Mouse (Mus musculus): ENCODE data around the gene Cntrl.

The Cntrl gene

DNA sequence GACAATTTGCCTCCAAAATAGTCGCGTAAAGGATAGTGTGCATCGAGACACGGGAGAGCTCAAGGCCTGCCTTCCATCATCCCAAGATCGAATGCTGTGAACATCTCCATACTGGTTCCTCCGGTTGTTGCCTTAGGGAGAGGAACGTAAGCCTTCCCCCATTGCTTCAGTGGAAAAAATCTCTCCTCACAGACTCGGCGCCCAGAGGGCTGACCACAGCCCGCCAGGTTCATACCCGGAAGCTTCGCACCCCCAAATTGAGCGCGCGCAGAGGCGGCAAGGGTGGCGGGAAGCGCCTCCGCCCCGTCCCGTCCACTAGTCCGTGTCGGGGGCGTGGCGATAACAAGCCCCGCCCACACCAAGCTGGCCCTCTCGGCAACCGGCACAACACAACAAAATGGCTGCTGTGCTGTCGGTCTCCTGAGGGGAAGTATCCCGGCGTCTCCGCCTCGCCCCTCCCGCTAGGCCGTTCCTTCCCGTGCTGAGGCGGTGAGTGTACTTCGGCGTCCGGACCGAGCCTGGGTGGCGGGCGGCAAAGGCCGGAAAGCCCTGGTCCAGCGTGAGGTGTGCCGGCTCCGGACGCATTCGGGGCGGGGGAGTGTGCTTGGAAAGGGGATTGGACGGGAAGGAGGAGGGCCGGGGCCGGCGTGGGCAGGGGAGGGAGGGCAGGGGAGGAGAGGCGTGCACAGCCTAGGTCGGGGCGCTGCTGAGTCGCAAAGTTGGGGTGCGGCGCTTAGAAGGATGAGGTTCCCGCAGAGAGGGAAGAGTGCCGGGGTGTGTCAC, at the start of gene Cntrl:
Cntrl (plus strand) TSS at position 352 of the 783 bp plus-strand sequence.
- DNase-seq, result peak; percentile 96

DNA sequence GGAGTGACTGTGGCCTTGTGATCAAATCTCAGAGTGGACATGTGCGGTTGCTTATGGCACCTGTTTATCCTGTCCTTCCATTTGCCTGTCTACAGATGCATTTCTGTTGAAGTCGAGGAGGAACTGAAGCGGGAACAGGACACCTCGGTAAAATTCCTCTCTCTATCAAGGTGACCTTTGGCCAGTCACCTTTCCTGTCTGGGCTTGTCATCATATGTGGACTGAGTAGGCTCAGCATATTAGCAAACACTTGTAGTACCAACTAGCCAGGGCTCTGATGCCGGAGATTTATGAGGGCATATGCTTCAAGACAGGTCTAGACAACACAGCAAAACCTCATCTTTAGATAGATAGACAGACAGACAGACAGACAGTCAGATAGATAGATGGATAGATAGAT, 49.0 kb upstream of the Cntrl start:
- DNase-seq, result no peak

DNA sequence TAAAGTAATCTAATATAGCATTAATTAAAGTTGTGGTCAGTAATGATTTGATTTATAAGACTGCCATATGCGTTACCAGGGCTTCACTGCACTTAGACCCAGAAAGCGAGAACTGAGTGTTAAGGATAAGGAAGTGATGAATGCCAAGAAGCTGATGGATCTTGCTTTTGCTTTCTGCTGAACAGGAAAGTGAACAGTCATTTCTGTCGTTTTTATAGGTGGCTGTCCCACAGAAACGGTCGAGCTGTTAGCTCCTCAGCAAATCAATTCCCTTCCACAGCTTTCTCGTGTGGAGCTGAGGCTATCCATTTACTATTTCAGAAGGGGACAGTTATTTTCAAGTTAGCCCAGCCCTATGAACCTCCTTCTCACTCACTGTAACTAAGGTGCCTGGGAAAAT, 48.4 kb upstream of the Cntrl start:
- no peak for DNase-seq

DNA sequence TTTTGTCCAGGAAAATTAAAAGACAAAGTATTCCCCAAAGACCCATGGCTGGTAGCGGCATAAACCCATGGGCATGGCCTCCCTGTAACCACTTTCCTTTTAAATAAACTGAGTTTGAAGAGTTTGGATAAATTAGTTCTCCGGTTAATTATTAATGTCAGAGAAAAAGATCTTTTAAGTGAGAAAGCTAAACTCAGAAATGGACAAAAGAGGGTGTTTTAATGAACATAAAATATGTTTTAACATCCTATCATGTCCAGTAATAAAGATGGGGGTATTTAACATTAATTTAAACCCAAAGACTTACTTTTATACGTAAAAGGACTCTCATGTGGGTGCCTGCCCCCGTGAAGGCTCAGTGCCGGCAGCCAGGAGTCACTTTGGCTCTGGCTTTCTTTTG, 48.0 kb upstream of the Cntrl start, which contains the start of gene Hc:
Hc (minus strand) TSS at position 101 of the 400 bp plus-strand sequence.
- no peak for DNase-seq

DNA sequence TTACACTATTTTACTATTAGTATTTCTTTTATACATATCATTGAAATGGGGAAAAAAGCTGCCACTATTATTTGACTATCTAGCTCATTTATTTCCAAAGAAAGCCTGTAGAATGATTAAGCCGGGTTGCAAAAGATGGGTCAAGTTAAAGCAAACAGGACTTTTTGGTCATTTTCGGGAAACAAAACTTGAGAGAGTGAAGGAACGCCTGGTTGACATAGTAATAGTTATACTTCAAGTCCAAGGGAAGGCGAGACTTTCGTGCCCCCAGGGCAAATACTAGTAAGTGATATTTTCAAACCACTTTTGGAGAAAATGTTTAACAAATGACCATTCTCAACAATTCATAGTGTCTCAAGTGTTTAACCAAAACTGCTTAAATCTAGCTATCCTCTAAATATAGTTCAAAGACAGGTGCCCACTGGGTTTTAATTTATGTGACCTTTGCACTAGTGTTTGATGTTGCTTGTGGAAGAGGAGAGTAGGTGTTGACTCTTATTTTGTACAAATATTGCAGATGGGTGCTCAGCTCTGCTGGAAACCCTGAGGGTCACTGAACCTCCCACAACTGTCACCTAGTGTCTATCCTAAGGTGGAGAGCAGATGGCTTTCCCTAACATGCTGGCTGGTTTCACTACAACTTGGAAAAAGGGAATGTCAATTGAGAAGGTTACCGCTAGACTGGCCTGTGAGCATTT, 45.8 kb upstream of the Cntrl start:
- no peak for DNase-seq

DNA sequence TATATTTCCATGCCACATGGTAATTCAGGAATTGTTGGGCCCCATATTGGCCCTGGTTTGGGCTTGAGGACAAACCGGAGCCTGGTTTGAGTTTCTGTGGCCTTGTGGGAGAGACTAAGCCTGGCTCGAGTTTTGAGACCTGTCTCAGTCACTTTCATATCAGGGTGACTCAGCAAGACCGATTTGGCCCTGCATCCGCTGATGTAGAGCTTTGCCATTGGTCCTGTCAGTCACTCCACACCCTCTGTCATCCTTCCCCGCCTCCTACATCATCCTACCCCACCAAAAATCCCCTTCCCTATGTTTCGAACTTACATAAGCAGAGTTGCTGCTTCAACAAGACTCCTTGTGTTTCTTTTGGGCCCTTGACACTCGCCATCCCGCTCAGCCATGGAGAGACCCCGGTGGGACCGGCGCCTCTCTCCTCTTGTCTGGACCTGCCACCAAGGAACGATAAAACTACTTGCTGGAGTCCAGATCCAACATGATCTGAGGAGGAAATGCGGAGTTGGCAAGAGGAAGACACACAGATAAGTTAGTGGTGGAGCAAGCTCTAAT, 42.7 kb upstream of the Cntrl start:
- DNase-seq, result no peak

DNA sequence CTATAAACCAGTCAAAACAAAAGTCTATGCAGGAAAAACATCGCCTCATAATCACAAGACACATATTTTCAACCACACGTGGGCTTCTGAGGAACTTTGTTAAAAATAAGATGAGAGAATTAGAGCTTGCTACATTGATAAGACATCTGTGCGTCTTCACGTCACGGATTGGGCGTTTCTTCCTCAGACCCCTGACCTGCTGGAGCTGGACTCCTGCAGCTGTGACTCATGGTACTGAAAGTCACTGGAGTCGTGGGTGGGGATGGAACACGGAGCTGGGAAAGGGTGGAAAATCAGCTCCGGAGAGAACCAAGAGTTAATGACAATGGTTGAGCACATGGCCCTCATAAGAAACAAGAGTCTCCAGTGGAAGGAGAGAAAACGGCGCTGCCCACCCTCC, 42.2 kb upstream of the Cntrl start:
- DNase-seq, result no peak

DNA sequence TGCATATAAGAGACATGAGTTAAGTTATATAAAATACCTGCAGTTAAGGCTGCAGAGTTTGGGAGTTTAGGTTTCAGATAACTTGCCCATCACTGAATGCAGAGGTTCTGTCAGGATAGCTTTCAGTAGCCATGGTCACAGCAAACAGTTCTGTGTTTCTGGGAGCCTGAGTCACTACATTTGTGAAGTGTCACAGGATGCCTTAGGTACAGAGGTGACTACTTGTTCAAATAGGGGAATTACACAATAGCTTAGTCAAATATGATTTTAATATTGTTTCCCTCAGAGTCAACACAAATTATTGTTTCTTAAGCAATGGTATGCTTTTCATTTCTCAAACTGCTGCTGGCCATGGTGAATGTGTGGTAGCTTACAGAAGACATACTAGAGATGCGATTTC, 40.2 kb upstream of the Cntrl start:
- DNase-seq, result no peak

DNA sequence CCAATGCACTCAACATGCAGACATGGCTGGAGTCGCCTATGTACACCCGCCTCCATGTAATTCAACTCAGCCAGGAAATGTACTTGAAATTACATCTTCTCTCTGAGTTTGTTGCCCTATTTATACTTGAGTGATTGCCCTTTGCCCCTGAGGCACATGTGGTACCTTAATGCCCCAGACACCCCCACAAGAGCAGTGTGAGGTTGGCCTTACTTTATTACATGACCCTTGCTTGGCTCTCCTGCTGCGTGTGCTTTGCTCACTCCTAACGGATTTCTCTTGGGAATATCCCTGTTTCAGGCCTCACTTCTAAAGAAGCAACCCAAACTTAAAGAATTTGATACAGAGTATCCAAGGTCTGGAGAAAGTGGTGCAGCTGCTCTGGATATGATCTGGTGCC, 39.0 kb upstream of the Cntrl start:
- DNase-seq, result no peak

DNA sequence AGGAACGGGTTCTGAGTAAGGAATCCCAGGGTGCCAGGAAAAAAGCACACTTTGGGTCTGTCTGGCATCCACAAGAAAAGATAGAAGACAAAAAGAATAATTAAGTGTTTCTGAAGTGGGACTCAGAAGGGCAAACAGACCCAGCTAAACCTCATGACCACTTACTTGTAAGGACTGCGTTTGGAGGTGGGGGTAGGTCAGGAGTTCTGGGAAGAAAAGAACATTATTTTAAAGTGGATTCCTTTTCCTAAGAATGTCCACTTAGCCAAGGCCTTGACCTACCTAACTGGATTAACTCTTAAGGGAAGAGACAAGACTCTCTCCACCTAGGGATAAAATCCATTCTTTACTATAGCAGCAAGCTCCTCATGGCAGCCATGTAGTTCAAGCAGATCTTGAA, 36.7 kb upstream of the Cntrl start:
- no peak for DNase-seq

DNA sequence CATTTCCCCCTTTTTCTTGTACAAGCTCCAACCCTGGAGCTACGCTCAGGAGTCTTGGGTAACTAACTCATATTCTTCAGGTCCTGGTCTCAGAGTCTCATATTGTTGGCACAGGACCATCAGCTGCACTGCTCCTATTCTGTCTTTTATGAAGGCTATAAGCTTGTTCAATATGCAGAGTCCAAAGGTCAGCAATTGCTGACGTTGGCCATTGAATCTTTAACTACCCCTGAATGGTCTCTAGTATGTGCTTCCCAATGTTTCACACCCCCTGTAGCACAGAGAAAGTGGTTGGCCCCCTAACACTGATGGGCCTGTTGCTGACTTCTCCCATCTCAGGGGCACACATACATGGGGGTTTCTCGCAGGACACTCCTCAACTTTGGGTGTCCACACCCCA, 35.0 kb upstream of the Cntrl start:
- DNase-seq, result no peak

DNA sequence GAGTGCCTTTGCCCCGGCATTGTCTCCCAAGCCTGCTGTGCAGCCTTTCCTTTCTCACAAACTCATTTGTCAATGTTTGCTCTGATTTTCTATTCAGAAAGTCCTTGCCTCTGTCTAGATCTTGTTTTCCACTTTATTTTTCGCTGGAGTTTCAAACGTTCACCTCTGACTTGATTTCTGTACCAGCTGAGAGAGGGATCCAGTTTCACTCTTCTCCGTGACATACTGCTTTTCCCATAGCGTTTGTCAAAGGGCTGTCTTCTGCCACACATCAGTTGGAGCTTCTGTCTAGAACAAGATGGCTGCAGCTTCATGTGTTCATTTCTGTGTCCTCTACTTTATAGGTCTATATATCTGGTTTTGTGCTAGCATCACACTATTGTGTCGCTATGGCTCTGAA, 30.1 kb upstream of the Cntrl start:
- DNase-seq, result no peak

DNA sequence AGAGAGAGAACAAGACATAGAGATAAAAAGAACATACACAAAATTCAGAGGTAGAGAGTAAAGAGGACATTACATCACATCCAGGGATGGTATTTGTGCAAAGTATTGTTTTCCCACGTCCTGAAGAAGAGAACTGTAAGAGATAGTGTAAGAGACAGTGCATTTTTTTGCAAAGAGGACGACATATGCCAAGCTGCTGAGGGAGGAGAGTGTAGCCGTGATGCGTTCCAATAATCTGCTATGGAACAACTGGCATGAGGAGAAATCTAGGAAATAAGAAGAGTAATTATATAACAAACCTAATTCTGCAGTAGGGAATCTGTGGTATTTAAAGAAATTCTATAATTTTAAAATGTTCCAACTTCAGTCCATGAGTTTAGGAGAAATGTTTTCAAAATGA, 21.9 kb upstream of the Cntrl start:
- no peak for DNase-seq

DNA sequence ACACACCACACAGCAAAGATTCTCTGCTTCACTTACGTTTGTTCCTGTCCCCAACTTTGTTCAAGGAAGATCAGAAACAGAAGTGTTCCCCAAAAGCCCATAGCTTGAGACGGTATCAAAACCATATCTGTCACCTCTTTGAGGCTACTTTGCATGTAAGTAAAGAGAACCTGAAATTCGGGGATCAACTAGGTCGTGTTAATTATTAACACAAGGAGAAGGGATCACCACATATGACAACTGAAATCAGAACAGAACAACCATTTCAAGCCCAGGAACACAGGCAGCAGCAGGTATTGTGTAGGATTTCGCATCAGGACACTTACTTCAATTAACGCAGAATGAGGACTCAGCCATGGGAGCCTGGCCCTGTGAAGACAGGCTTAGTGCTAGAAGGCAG, 8.8 kb upstream of the Cntrl start:
- DNase-seq, result no peak

DNA sequence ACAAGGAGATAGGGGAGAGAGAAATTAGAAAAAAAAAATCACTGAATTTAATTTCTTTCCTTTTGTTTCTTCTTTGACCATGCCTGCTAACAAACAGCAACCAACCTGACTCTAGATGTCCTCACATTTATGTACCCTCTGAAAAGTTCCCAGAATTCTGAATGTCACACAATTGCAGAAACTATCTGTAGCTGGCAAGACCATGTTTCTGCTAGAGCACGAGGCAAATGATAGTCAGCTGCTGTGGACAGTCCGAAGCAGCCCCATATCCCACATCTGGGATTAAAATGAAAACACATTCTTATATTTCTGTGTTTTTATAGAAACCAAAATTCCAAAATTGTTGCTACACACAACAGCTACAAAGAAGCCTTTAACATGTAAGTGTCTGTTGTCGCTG, 7.8 kb upstream of the Cntrl start, which contains the start of gene AI182371:
AI182371 (minus strand) TSS at position 101 of the 400 bp plus-strand sequence.
- no peak for DNase-seq

DNA sequence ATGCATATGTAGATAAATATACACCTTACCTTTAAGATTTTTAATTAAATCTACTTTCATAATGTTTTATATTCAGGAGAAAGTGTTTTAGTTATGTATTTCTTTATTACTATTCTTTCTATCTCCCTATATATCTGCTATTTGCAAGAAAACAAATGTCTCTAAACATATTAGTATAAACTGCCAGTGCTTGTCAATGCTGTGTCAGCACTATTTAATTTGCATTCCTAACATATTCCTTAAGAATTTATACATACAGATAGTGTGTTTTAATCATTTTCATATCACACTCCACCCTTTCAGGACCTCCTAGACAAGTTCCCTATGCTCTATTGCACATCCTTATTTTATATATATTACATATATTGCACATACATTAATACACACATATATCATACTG, 6.5 kb upstream of the Cntrl start:
- no peak for DNase-seq

DNA sequence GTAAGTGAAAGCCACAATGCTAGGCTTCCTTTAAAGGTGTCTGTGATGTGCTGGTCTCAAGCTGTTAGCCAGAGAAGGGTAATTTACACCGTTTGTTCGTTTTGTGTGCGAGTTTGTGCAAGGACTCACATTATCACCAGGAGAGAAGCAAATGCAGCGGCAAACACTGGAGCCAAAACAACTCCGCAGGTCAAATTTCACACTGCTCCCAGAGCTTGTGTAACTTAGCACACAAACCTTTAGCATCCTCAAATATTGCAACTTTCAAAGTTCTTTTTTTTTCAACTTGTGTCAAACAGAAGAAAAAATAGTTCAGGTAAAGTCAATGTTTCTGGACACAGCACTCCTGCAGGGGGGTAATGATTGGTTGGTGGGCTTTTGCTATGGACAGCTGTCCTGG, 5.7 kb upstream of the Cntrl start:
- no peak for DNase-seq

DNA sequence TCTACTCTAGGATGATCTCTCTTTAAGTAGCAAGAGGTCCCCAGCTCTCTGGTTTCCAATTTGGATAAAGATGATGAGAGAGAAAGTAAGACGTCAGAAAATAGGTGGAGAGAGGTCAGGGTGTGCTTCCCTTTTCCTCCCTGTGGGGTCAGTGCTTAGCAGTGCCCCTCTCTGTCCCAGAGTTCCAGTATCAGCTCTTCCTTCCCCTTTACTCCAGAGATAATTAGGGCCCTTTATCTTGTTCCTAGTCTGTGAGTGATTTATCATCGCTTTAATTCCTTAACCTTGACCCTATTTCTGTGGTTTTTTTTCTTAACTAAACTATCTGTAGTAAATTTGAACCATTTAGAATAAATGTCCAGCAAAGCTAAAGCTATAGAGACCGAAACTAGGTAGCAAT, 4.4 kb upstream of the Cntrl start:
- DNase-seq, result no peak

DNA sequence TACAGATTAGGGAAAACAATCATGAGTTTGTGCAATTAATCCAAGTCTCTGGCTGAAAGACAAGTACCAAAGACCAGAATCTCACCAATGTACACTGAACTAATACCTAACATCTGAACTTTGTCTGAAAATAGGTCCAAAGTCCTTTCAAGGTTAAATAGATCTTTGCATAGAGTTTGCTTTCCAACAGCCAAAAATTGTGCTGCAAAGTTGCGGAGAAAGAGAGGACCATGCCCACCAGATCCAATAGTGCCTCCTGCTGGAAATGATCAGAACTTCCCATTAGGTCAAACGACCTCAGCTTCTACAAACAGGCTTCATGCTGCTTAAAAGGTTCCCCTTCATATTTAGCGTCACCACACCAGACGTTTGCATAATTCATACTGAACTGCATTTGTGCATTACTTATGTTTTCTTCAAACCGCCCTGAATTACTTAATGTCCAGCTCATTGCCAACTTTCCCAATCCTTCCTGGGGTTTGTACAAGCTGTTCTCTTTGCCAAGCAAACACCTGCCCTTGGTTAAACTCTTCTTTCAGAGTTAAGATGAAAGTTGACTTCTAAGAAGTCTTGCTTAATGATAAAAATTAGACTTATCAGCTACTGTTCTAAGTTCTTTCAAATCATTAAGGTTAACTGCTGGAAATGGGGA, 1.2 kb upstream of the Cntrl start:
- DNase-seq, result peak; percentile 8

DNA sequence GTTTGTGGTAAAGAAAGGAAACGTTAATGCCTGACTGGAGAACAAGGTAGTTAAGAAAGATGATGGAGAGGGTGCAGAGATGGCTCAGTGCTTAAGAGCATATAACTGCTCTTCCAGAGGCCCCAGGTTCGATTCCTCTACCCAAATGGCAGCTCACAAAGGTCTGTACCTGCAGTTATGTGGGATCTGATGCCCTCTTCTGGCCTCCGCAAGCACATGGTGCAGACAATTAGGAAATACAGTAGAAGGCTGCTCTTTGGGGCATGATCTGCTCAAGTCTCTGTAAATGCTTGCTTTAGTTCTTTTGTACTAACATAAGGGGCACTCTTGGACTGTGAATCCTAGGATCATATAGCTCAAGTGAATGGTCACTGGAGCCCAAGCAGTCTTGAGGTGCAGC, 580 bp upstream of the Cntrl start:
- DNase-seq, result no peak

DNA sequence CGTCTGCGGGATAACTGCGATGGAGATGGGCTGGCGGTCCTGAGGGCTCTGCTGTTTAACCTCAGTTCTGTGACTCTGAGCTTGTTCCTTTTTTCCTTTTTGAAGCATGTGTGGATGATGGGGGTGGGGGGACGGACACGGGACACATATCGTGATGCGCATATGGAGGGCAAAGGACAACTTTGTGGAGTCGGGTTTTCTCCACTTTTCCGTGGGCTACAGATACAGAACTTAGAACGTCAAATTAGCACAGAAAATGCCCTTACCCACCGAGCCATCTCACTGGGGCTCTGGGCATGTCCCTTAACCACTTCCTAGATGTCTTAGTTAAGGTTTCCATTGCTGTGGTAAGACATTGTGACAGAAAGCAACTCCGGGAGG, 622 bp downstream of the Cntrl start:
- DNase-seq, result no peak

DNA sequence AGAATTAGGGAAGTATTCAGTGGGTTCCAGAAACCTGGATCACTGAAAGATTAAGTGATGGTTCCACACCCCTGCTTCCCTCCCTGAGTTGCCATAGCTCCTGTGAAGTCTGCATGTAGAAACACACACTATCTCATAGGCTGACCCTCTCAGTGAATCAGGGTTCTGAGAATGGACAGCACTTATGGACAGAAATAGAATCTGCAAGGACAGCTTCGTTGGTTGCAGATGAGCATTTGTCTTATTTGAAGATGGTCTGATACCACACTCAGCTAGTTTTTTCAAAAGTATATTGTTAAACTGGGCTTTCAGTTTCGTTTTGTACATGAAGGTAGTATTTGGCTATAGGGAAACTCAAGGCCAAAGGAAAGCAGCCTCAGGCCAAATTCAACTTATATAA, 1.2 kb downstream of the Cntrl start:
- no peak for DNase-seq

DNA sequence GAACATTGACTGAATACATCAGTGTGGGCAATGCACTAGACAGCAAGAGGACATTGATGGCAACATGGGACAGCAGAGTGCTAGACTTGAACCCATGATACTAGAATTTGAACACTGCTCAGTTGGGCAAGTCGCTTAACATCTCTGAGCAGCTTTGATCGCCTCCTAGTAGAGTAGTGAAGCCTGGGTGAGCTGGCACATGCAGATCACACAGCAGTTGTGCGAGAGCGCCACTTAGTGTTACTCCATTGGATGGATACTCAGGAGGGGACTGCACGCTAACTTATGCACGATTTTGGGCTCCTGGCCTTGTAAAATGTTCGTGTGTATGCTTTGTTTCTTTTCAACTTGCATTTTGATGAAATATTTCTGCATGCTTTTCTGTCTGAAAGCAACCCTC, 15.4 kb downstream of the Cntrl start:
- DNase-seq, result no peak

DNA sequence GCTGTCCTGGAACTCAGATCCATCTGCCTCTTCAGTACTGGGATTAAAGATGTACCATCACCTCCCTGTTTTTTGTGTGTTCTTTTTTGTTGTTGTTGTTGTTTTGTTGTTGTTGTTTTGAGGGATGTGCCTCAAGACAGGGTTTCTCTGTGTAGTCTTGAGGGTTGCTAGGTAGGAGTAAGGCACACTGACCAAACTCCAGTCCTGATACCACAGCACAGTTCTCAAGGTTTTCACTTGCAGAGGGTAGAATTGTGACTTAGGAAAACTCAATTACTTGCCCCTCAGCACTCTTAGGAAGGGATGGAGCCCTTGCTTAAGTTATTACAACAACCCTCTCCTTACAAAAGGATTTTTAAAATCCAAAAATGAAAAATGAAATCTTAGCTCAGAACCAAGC, 22.2 kb downstream of the Cntrl start:
- no peak for DNase-seq
